Mouse (Mus musculus) lung, embryonic 15.5 days (tissue): ENCODE results near the gene Ube2q2. TPM values are rescaled to one million over a fixed set of nuclear protein-coding genes. Genes with fewer than 3 reads are reported as not detected.
"Not testable (repeated sequence)": the region's sequence is repeated elsewhere in the genome, so short reads cannot be mapped to it uniquely, and the experiment has no call there.

Source experiments
- ATAC-seq: fragments of 200-750 bp; cut with Nextera tagmentation; 2 replicates; pipeline ENCODE4 v1.8.0; 2017; ENCODE audit warnings: moderate number of reproducible peaks, borderline replicate concordance; ENCODE audit not compliant: low FRiP score, low TSS enrichment; ENCODE audit errors: extremely low read depth
- H3K27ac ChIP-seq: fragments of 300-500 bp; sonication (generic); 2 replicates; pipeline ENCODE4 v1.5.1; 2015; ENCODE audit warnings: moderate library complexity, mild to moderate bottlenecking, inconsistent platforms
- H3K27me3 ChIP-seq: fragments of 300-500 bp; sonication (generic); 2 replicates; pipeline ENCODE4 v1.6.1; 2015; ENCODE audit warnings: inconsistent platforms
- H3K36me3 ChIP-seq: fragments of 300-500 bp; sonication (generic); 2 replicates; pipeline ENCODE4 v1.6.1; 2015; ENCODE audit warnings: inconsistent platforms
- H3K4me1 ChIP-seq: fragments of 300-500 bp; sonication (generic); 2 replicates; pipeline ENCODE4 v1.6.1; 2015; ENCODE audit warnings: inconsistent platforms
- H3K4me2 ChIP-seq: fragments of 300-500 bp; sonication (generic); 2 replicates; pipeline ENCODE4 v1.6.1; 2015; ENCODE audit warnings: inconsistent platforms, mild to moderate bottlenecking, moderate library complexity
- H3K4me3 ChIP-seq: fragments of 300-500 bp; sonication (generic); 2 replicates; pipeline ENCODE4 v1.5.1; 2015; ENCODE audit warnings: mild to moderate bottlenecking, inconsistent platforms
- H3K9ac ChIP-seq: fragments of 300-500 bp; sonication (generic); 2 replicates; pipeline ENCODE4 v1.6.1; 2015; ENCODE audit warnings: inconsistent platforms
- H3K9me3 ChIP-seq: fragments of 300-500 bp; sonication (generic); 2 replicates; pipeline ENCODE4 v1.6.1; 2016; ENCODE audit warnings: inconsistent platforms
- WGBS: fragments of 180-500 bp; shearing (Covaris S2); methylation state at CpG from one replicate; pipeline ENCODE4 v1.1.7; 2015; 5-methylcytosine and 5-hydroxymethylcytosine counted together
- polyA plus RNA-seq: library from polyadenylated mRNA; unstranded; fragments of >200 nt; fragmentation: Nextera tagmentation; extraction: Ambion mirVana; gene quantifications from 2 replicates; pipeline ENCODE4 v1.2.1, GENCODE M21; 2015

Gene Ube2q2
- 35.1 and 37.4 TPM in 2 replicates for polyA plus RNA-seq

DNA sequence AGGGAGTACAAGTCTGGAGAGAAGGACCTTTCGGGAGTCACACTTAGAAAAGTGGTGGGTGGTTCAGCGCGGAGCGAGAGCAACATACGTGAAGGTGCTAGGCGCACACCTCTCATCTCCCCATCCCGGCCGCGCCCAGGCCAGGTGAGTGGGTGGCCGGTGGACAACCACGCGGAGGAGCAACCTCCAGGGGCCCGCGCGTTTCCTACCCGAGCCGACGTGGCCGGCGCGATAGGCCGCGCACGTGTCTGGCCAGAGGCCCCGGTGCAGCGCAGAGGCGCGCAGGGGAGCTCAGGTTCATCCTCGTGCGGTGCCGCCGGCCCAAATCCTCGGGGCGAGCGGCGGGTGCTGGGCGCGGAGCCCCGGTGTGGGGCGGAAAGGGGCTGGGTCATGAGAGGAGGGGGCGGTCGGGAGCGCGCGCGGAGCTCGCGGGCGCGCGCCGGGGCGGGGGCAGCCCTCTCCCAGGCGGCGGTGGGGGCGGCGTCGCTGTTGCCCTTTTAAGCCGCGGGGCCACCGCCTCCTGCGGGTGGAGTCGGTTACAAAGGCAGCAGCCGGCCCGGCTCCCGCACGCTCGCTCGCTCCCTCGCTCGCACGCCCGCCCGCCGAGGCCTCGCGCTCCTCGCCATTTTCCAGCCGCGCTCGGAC lies at the start of gene Ube2q2:
Gene Ube2q2, plus strand, starts transcription at position 1 of the 645 bp plus-strand sequence.
- H3K36me3 ChIP-seq = no peaks in the 10 kb centered on the region
- peaks cover 14% of the 10 kb centered on the region for H3K4me1 ChIP-seq
- H3K4me2 ChIP-seq = peak within 1 kb of the TSS; percentile 85
- ATAC-seq = peak; percentile 88
- H3K9me3 ChIP-seq = no peaks in the 10 kb centered on the region
- H3K9ac ChIP-seq = peak within 1 kb of the TSS; percentile 85
- 1% methylated on average over 64 of the region's 81 CpGs for WGBS
- peak within 1 kb of the TSS; percentile 78 for H3K27ac ChIP-seq
- H3K27me3 ChIP-seq = no peaks in the 10 kb centered on the region
- peak within 1 kb of the TSS; percentile 98 for H3K4me3 ChIP-seq

DNA sequence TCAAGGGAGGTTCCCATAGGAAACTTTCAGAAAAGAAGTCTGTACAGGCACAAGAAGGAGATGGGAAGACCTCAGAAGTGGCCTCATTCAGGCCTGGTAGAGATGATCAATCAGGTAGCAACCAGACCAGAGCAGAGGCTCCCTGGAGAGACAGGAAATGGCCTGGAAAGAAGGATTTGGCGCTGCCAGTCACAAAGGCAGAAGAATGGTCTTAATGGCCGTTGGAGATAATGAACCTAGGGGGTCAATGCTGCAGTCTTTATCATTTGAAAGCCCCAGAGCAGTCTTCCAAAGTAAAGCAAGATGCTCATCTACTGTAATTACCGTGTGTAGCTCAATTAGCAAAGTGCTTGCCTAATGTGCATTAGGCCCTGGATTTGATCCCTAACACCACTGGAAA lies 47.5 kb upstream of the Ube2q2 start:
- no peaks in the 10 kb centered on the region for H3K27me3 ChIP-seq
- ATAC-seq = no peak
- H3K4me3 ChIP-seq = no peak overlapping the region
- 46% methylated on average over 3 of the region's 3 CpGs for WGBS
- H3K27ac ChIP-seq = no peak overlapping the region
- H3K9me3 ChIP-seq = no peaks in the 10 kb centered on the region
- no peak overlapping the region for H3K9ac ChIP-seq
- no peak overlapping the region for H3K4me2 ChIP-seq
- H3K36me3 ChIP-seq = no peaks in the 10 kb centered on the region
- H3K4me1 ChIP-seq = no peaks in the 10 kb centered on the region

DNA sequence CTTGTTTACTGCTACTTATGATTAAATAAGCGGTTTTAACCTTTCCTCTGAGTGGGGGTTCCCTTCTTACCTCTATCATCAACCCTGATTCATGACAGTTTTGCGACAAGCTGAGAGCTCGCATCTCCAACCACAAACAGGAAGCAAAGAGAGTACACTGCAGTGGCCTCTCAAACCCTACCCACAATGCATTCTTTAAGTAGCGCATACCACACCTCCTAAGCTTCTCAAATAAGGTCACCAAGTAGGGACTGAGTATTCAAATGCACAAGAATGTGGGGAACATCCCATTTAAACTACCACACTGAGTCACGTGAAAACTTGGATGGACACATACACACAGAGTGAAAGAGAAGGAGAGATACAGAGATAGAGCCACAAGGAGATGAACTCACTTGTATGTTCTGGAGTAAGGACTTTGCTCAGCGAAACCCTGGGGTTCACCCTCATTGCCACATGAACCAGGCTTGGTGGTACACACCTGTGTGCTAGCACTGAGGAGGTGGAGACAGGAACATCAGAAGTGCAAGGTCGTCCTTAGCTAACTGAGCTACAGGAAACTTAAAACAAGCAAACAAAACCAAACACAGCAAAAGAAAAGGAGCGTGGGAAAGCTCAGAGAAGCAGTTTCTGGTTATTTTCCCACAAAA lies 46.3 kb upstream of the Ube2q2 start:
- Histone ChIP-seq H3K4me2 (no peak overlapping the region), H3K27me3 (no peaks in the 10 kb centered on the region), H3K27ac (no peak overlapping the region), H3K4me1 (no peaks in the 10 kb centered on the region), H3K9me3 (no peaks in the 10 kb centered on the region), H3K4me3 (no peak overlapping the region), H3K9ac (no peak overlapping the region), H3K36me3 (no peaks in the 10 kb centered on the region)
- WGBS = 79% methylated on average over 8 of the region's 8 CpGs
- ATAC-seq = no peak

DNA sequence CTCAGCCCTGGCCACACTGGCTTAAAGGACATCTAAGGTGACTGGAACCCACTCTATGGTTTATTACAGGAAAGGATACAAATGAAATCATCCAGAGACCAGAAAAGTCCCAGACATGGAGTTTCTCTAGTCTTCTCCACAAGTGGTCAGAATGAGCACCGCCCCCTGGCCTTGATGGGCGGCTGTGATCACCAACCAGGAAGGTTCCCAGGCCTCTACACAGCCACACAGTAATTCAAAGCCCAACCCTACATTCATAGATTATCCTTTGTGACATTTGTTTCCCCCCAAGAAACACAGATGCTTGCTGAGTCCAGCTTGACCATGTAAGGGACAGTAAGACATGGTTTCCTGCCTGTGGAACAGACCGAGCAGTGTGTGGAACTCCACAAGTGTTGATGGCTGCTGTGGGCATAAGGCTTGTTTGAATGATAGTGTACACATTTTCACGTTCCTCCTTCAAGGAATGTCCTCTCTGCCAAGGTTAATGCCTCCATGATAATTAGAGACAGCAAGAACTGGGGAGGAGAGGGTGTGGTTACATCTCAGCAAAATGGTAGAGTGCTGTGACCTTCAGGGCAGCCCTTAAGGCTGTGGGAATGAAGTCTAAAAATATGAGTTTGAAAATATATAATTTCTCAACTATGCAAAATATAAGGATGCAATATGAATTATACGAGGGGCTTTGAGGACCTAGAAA lies 45.6 kb upstream of the Ube2q2 start:
- H3K27ac ChIP-seq = no peak overlapping the region
- 81% methylated on average over 5 of the region's 5 CpGs for WGBS
- ATAC-seq = no peak
- no peaks in the 10 kb centered on the region for H3K4me1 ChIP-seq
- H3K9me3 ChIP-seq = no peaks in the 10 kb centered on the region
- H3K4me2 ChIP-seq = no peak overlapping the region
- no peak overlapping the region for H3K9ac ChIP-seq
- no peak overlapping the region for H3K4me3 ChIP-seq
- no peaks in the 10 kb centered on the region for H3K27me3 ChIP-seq
- H3K36me3 ChIP-seq = no peaks in the 10 kb centered on the region

DNA sequence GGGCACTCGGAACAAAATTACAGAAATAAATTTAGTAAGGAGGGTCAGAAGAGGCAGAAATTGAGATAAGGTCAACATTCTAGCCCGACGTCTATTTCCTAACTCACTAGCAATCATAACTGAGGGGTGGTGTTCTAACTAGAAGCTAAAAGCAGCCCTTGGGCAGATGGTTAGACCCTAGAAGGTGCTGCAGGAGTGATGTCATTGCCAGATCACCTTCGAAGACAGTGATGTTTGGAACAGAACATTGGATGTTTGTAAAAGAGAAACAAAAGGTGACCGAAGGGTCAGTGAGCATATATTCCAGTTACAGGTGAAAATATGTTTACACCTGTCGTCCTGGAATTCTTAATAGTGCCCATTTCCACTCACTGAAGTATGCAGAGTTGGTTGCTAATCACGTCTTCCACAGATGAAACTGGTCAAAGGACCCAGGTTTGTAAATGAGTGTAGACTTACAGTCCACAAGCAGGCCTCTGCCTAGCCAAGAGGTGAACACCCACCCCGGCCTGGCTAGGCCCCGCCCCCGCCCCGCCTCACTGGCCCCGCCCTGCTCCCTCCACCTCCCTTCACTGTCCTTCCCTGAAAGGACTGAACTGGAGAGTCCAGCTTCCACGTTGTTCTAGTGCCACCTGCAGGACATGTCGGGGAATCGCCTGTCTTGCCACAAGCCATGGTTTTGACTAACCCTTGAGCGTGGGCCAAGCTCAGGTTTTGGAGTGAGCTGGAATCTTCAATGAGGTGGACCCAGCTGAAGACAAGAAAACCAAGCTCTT lies 38.4 kb upstream of the Ube2q2 start:
- no peak overlapping the region for H3K27ac ChIP-seq
- no peak overlapping the region for H3K4me2 ChIP-seq
- no peaks in the 10 kb centered on the region for H3K27me3 ChIP-seq
- H3K36me3 ChIP-seq = no peaks in the 10 kb centered on the region
- no peak overlapping the region for H3K4me3 ChIP-seq
- peak; percentile 85 for ATAC-seq
- no peaks in the 10 kb centered on the region for H3K9me3 ChIP-seq
- no peak overlapping the region for H3K9ac ChIP-seq
- H3K4me1 ChIP-seq = no peaks in the 10 kb centered on the region; the same call in 1 of the 2 replicates
- WGBS = 26% methylated on average over 16 of the region's 16 CpGs

DNA sequence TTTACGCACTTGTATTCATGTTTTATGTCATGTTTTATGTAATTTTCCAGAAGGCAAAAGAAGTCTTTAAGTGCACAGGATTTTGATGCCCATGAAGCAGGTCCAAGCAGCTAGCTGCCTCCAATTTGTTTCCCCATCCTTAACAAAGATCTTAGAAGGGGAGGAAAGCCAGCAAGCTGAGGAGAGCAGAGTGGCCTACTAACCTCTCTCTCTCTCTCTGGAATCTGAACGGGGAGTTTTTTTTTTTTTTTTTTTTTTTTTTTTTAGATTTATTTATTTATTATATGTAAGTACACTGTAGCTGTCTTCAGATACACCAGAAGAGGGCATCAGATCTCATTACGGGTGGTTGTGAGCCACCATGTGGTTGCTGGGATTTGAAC lies 37.8 kb upstream of the Ube2q2 start:
- not testable (repeated sequence) for ATAC-seq, H3K27me3 ChIP-seq, H3K27ac ChIP-seq, H3K4me1 ChIP-seq, H3K9ac ChIP-seq, H3K4me3 ChIP-seq, H3K4me2 ChIP-seq, H3K9me3 ChIP-seq, H3K36me3 ChIP-seq
- WGBS = 7% methylated on average over 1 of the region's 3 CpGs

DNA sequence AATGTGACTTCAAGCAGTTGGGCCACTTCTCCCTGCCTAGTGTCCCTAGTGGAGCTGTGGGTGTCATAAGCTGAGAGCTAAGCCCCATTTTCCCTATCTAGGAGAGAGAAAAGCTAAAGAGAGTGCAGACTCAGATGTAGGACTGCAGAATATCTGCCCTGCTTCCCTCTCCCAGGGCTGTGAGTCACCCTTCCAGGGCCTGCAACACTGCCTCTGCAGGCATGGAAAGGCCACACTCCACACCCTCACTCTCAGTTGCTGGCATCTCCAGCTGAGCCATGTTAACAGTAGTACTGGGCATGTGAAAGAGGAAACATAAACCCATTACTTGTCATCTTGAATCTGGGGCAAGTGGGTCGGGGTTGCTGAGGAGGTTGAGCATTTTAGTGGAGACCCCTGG lies 33.9 kb upstream of the Ube2q2 start:
- Histone ChIP-seq H3K9me3 (no peaks in the 10 kb centered on the region), H3K27ac (no peak overlapping the region), H3K9ac (no peak overlapping the region), H3K4me1 (peaks cover 3% of the 10 kb centered on the region; the same call in 1 of the 2 replicates), H3K36me3 (no peaks in the 10 kb centered on the region), H3K27me3 (no peaks in the 10 kb centered on the region), H3K4me2 (no peak overlapping the region), H3K4me3 (no peak overlapping the region)
- 67% methylated on average over 1 of the region's 1 CpGs for WGBS
- no peak for ATAC-seq

DNA sequence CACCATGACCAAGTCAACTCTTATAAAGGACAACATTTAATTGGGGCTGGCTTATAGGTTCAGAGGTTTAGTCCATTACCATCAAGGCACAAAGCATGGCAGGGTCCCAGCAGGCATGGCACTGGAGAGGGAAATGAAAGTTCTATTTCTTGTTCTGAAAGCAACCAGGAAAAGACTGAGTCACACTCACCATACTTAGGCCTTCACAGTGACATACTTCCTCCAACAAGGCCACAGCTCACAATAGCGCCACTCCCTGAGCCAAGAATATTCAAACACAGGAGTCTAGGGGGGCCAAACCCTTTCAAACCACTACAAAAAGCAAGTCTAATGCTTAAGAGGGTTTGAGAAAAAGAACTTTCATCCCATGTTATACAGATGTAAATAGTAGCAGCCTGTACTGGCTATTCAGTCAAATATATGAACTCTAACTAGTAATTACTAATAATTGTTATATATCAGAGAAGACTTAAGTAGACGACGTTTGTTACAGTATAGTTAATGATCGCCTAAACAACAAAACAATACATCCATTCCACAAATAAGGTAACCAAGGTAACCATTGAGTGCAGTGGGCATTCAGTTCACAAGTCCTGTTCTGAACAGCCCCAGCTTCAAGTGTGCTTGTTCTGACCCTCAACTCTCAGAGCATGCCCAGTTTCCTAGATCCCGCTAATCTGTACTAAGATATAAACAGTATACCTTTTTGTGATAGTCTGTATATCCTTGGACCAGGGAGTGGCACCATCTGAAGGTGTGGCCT lies 31.2 kb upstream of the Ube2q2 start:
- Histone ChIP-seq H3K27me3 (no peaks in the 10 kb centered on the region), H3K27ac (no peak overlapping the region), H3K4me1 (peaks cover 3% of the 10 kb centered on the region; the same call in 1 of the 2 replicates), H3K9ac (no peak overlapping the region), H3K4me2 (no peak overlapping the region), H3K36me3 (no peaks in the 10 kb centered on the region), H3K4me3 (no peak overlapping the region), H3K9me3 (no peaks in the 10 kb centered on the region)
- 84% methylated on average over 5 of the region's 5 CpGs for WGBS
- ATAC-seq = no peak

DNA sequence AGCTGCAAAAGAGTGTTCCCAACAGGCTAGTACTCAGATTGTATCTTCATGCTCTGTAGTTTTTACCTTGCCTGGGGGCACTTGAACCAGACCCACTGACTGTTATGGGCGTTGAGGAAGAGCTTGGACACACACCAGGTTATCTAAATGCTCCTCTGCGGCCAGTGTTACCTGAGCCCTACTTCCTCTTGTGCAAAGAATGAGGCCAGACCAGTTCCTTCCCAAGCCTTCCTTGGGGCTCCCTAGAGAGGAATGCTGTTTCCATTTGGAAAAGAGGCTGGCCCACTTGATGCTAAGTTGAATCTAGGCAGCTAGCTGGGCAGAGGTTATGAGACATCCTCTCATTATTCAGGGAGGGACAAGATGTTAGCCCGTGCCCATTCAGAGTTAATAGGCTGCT lies 26.1 kb upstream of the Ube2q2 start:
- peak; percentile 75 for ATAC-seq
- Histone ChIP-seq H3K4me3 (no peak overlapping the region), H3K27me3 (no peaks in the 10 kb centered on the region), H3K9ac (no peak overlapping the region), H3K9me3 (no peaks in the 10 kb centered on the region), H3K4me2 (no peak overlapping the region), H3K36me3 (no peaks in the 10 kb centered on the region), H3K27ac (peak overlapping the region; percentile 60), H3K4me1 (no peaks in the 10 kb centered on the region)
- 37% methylated on average over 3 of the region's 3 CpGs for WGBS

DNA sequence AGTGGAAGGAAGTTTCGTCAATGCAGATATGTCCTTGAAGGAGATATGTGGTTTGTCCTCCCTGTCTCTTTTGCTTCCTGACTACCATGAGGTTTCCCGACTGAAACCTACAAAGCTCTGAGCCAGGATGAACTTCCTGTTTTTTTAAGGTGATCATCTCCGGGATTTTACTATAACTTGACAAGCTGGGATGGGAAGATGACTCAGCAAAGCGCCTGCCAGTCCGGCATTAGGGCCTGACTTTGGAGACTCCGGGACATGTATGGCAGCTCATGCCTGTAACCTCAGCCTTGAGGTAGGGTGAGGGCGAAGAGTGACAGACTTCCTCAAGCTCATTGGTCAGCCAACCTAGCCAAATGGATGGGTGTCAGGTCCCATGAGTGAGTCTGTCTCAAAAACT lies 22.9 kb upstream of the Ube2q2 start:
- H3K27ac ChIP-seq = no peak overlapping the region
- no peaks in the 10 kb centered on the region for H3K27me3 ChIP-seq
- H3K9ac ChIP-seq = no peak overlapping the region
- WGBS = 72% methylated on average over 7 of the region's 7 CpGs
- H3K4me3 ChIP-seq = no peak overlapping the region
- H3K36me3 ChIP-seq = no peaks in the 10 kb centered on the region
- no peaks in the 10 kb centered on the region for H3K9me3 ChIP-seq
- ATAC-seq = no peak
- H3K4me2 ChIP-seq = no peak overlapping the region
- no peaks in the 10 kb centered on the region for H3K4me1 ChIP-seq

DNA sequence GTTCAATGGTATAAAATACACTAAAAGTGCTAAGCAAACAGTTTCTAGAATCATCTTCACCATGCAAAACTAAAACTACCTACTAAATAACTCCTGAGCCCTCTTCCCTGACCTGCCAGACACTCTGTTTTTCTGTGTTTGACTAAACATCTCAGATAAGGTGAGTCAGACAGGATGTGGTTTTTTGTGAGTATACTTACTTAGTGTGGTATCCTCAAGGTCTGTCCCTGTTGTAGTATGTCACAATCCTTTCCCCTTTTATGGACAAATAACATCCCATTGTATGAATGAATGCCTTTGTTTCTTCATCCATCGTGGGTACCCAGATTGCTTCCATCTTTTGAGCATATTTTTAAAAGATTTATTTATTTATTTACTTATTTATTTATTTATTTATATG lies 22.4 kb upstream of the Ube2q2 start:
- ATAC-seq = no peak
- H3K4me2 ChIP-seq = no peak overlapping the region
- H3K27me3 ChIP-seq = no peaks in the 10 kb centered on the region
- no peak overlapping the region for H3K27ac ChIP-seq
- H3K4me1 ChIP-seq = no peaks in the 10 kb centered on the region
- no peaks in the 10 kb centered on the region for H3K36me3 ChIP-seq
- WGBS = 72% methylated on average over 1 of the region's 1 CpGs
- H3K9me3 ChIP-seq = no peaks in the 10 kb centered on the region
- H3K9ac ChIP-seq = no peak overlapping the region
- H3K4me3 ChIP-seq = no peak overlapping the region
